Mouse (Mus musculus): ENCODE measurements around the gene Clk4.

Clk4 gene

DNA sequence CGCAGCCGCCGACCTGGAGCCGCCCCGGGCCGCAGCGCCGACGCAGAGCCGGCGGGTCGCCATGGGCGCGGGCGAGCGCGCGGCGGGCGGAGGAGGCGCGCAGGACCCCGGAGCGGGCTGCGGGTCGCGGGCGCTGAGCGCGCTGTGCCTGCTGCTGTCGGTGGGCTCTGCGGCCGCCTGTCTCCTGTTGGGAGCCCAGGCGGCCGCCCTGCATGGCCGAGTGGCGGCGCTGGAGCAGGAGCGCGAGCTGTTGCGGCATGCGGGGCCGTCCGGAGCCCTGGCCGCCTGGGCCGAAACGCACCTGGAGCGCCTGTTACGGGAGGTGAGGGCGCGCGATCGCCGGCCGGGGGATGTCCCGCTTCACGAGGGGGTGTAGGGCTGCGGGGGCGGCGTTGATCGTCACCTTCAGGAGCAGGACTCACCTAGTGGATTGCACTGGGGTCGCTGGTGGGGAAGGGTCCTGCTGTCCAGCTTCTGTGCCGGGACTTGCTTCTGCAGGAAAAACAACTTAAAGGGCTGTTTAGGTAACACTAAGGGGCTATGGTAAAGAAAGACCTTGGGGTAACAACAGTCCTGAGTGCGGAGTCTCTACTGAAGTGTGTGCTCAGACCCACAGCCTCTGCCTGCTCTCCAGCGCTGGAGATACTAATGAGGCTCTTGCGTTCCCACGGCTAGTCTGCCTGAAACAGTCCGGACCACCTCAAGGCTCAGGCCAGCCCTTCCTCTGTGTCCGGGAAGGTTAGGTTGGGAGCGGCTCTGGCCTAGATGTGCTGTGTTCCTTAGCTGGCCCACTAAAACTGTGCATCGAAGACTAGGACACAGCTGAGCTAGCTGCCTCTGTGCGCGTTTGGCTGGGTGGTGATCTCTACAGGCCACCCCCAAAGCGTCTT is 28.8 kb downstream of the Clk4 start:
- ChIA-PET POLR2A (interaction anchor here in 3 of 4 experiments (0.6 to 2.2 kb wide), 20 partner anchors 9 to 930 kb away, joined by 3 to 13 read pairs (median 5); partner anchors contain the start of genes 0610009B22Rik (in 2 of the 3), BC049762 (in 2 of the 3), Hnrnpab (in 1 of the 3) and Phykpl (in 1 of the 3)), CTCF (interaction anchor here (0.6 to 3.7 kb wide), 46 partner anchors 10 to 1015 kb away, joined by 3 to 51 read pairs (median 5); partner anchors contain the start of genes BC049762 (in 2 of the 4), Phykpl (in 2 of the 4), 0610009B22Rik (in 1 of the 4) and Grm6 (in 1 of the 4))

DNA sequence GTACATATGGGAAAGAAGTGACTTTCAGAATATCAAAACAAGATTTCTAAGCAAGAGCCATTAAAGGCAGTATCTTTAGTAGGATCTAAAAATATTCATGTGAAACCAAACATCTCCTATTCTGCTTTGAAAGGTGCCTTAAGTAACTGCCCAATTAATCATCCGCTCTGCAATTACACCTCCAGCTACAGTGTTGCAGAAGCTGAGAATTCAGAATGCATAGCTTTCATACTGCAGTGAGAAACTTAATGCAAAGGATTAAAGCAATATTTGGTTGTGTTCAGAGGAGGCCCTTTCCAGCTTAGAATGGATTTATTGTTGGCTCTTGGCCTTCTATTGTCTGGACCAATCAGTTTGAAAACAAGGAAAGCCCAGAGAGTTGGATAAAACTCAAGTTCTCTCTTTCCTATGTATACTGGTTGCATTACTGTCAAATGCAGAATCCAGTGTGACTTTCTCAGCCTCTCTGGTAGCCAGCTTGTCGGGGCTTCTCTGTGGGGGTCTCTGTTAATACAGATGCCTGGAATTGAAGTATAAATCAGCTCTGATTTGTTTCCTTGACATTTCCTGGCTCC is 32.5 kb downstream of the Clk4 start:
- POLR2A ChIA-PET, result no interaction called here
- CTCF ChIA-PET, result no interaction called here

DNA sequence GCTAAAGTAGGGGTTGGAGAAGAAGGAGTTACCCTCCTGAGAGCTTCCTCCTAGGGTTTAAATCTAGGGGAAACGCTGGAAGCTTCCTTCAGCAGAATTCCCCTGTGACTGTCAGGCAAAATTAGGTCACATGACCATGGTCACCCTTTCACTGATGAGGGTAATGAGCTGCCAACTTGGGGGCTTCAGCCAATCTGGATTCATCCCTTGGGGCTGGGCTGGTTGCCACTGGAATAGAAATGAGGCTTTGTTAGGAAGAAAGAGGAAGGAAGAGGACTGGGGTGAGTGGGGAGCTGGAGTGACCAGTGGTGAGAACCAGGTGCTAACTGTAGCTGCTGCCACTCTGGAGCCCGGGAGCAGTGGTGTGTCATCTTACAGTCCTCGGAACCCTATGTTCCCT is 34.2 kb downstream of the Clk4 start:
- CTCF ChIA-PET, result interaction anchor here in 2 of 4 experiments (0.5 to 0.7 kb wide), 2 partner anchors 244 to 538 kb away, joined by 3 read pairs; no protein-coding TSS in a partner anchor
- POLR2A ChIA-PET, result no interaction called here

DNA sequence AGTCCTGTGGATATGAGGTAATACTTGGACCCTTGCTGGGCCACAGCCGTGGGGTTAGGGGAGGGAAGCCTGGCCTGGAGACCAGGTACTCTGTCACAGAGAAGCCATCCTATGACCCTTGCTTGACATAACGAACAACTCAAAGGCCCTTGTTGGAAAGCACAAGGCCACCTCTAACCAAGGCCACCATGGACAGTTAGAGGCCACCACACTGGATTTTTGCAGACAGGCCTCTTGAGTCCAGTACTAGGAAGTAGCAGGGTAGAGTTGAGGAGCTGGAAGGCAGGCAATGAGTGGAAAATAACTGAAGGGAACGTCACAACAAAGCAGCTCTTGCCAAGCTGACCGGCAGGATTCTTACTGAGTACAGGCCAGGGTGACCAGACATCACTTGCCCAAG is 37.2 kb downstream of the Clk4 start:
- POLR2A ChIA-PET, result interaction anchor here in 1 of 4 experiments (1.5 kb wide), 1 partner anchor 228 kb away, joined by 3 read pairs; no protein-coding TSS in a partner anchor
- CTCF ChIA-PET, result no interaction called here

DNA sequence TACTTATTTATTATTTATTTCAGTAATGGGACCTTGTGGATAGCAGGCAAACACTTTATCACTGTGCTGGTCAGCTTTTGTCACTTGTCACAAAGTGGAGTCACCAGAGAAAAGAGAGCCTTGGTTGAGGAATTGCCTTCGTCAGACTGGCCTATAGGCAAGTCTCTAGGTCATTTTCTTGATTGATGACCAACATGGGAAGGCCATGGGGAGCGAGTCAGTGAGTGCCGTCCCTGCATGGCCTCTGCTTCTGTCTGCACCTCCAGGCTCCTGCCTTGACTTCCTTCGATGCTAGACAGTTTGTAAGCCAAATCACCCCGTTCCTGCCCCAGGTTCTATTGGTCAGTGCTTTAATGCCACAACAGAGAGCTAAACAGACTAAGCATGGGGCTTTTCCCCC is 40.9 kb downstream of the Clk4 start:
- ChIA-PET POLR2A (no interaction called here), CTCF (no interaction called here)

DNA sequence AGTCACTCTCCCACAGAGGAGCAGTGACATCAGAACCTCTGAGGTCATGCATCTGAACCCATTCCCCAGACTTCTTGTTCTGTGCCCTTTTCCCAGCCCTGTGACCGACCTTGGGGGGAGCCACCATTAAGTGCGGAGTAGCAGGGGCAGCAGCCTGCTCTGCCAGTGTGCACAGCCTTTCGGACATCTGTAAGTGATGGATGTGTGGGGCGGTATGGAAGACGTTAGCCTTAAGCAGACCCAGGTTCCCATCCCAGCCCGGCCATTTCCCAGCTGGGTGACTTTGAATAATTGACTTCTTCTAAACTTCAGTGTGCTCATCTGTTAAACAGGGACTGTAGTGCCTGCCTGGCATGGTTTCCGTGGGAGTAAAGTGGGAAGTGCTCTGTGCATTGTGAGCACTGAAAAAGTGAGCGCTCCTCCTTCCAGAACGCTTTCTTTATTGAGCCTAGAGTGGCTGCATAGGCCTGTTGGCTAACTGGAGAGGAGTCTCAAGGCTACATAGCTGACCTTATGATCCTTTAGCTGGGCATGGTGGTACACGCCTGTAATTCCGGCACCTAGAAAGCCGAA is 42.5 kb downstream of the Clk4 start:
- CTCF ChIA-PET, result no interaction called here
- POLR2A ChIA-PET, result no interaction called here

DNA sequence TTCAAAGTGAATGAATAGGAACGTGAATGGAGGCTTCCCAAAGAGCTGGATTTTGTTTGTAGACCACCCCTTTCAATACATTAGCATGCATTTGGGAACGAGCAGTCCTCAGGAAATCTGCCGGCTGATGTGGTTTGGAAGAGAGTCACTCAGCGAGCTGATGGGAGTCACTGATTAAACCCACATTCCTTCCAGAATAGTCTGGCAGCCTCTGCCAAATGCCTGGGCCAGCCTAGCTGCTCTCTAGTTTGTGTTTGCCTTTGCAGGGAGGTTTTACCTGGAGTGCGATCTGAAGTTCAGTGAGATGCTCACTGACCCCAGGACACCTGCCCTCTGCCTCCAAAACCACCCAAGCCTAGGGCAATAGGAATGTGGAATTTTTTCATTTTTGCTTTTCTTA is 46.8 kb downstream of the Clk4 start:
- CTCF ChIA-PET, result interaction anchor here in 3 of 4 experiments (0.6 to 1.5 kb wide), 3 partner anchors 18 to 543 kb away, joined by 3 to 15 read pairs (median 5); partner anchors contain the start of gene Col23a1 (in 1 of the 3)
- POLR2A ChIA-PET, result interaction anchor here in 2 of 4 experiments (0.6 kb wide), 2 partner anchors 85 to 208 kb away, joined by 3 to 5 read pairs; no protein-coding TSS in a partner anchor

DNA sequence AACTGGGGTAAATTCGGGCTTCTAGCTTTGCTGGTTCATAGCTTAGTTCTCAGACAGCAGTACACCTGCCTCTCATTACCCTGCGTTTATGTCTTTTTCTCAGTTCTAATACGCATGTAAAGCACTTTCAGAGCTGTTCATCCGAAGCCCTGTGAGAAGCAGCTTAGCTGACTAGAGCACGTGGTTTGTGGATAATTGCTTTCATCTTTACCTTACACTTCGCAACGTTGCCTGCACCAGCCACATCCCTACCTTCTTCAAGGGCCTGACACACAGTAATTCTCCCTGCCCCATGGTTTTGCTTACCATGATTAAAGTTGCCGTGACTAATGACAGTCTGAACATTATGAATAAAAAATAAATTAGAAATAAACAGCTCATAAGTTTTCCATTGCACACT is 50.3 kb downstream of the Clk4 start:
- POLR2A ChIA-PET, result interaction anchor here in 1 of 4 experiments (0.7 kb wide), 1 partner anchor 20 kb away, joined by 3 read pairs; no protein-coding TSS in a partner anchor
- CTCF ChIA-PET, result no interaction called here

DNA sequence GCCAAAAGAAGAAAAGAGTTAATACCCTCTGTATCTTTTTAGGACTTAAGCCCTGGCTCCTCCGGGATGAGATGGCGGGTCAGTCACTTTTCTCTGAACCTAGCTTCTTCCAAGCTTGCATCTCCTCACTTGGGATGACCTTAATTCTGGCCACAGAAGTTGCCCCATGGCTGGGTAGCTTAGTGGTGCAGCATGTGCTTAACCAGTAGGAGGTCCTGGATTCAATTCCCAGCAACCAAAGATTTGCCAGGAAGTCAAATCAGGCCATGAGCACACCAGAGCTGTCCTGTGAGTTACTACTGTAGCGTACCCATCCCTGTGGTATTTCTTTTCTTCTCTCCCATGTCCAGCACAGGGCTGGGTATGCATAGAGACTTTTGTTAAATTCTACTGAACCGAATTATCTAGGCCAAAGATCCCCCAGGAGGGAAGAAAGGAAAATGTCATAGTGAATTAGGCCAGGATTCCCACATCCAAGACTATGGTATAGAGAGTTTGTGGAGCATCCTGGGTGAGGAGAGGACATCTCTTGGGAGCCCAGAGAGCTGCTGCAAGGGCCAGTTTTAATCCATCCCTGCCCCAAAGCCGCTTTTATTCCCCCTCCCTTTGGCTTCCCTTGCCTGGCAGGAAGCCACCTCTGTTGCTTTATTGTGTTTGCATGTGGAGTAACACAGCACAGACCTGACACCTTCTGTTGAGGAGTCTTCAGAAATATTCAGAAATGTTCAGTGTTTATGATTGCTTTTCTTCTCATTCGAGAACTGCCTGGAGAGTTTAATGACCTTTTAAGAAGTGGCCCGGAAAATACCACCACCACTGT is 54.7 kb downstream of the Clk4 start:
- ChIA-PET CTCF (interaction anchor here in 3 of 4 experiments (0.5 to 0.7 kb wide), 3 partner anchors 27 to 750 kb away, joined by 3 to 7 read pairs (median 4); no protein-coding TSS in a partner anchor), POLR2A (interaction anchor here in 2 of 4 experiments (0.7 to 1.7 kb wide), 2 partner anchors 10 to 186 kb away, joined by 3 read pairs; no protein-coding TSS in a partner anchor)

DNA sequence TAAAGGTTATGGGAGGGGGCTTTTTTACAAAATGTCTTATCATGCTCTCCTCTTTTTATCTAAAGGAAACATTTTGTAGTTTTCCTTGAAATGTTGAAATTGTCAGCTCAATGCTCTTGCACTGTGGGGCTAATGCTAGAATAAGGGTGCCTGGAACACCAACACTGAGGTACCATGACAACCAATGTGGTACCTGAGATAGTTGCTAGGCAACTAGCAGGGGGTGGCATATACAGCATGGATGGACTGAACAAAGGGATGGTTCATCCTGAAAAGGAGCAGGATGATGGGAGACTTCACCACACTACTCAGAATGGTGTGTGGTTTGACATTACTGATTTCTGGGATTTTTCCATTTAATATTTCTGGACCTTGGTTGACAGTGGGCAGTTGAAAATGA is 59.1 kb downstream of the Clk4 start:
- POLR2A ChIA-PET, result no interaction called here
- CTCF ChIA-PET, result no interaction called here

DNA sequence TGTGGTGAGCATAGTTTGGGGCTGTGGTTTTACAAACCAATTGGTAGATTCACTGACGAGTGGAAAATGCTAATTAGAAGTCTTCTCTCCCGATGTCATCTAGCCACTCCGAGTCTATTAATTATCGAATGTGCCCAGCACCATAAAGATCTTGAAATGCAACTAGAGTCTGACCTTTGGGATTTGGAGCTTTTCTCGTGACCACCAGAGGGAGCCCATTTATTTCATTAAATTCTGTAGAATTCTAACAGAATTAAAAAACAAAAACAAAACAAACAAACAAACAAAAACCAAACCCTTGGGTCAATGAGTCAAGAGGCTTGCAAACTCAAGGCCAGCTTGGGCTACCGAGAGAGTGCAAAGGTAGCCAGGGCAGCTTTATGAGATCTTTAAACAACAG is 65.4 kb downstream of the Clk4 start:
- ChIA-PET POLR2A (no interaction called here), CTCF (interaction anchor here (0.6 to 2.1 kb wide), 21 partner anchors 9 to 1843 kb away, joined by 3 to 10 read pairs (median 4); partner anchors contain the start of gene Col23a1 (in 1 of the 4))

DNA sequence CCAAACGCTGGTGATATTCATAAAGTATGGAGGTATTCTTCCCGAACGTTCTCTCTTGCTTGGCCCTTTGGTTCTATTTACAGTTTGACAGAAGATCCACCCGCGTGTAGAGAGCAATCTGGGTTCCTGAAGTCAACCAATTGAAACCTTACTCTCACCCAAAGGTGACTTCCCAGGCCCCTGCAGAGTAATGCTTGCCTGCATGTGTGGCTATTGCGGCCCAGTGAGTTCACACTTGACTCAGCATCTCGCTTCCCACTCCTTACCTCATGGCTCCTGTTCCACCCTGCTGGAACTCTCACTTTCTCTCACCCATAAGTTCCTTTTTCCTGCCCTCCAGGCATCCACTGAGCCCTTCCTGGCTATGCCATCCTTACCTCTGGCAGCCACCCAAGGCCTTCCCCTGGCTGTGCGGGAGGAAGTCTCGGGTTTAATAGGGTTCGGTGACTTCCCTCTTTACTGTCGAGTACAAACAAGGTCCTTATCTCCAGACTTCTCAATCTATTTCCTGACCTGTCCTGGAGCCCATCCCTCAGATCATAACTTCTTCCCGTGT is 66.9 kb downstream of the Clk4 start:
- ChIA-PET POLR2A (no interaction called here), CTCF (no interaction called here)

DNA sequence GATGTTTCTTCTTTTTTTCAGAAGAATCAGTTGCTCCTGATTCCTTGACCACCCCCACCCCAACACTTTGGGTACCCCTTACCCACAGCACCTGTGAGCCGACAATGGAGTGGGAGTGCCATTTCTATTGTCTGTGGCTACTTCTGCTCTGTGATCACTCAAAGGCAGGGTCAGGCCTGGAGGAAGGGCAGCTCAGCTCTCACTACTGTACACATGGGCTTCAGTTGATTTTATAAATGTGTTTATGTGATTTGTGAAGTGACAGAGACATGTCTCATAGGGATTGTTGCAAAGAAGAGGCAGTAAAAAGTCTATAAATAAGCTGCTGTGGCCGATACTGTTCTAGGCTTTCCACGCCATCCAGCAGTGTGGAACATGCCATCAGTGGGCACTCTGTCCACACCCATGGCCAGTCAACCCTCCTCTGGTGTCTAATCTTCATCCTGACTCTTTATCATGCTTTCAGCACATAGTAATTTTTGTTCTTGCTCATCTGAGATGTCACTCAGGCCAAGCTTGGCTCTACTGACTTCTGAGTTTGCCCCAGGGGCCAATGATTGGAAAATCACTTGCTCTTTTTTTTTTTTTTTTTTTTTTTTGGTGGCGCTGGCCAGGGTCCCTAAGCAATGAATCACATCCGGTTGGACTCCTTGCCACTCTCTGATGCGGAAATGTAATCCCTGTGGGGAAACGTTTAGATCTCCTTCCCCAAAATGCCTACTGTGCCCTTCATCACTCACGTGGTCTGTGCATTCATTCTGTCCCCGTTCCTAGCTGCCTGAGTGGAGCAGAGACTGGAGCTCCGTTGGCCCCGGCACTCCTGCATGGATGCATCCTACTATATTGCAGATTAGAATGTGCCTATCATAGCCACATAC is 68.5 kb downstream of the Clk4 start:
- CTCF ChIA-PET, result interaction anchor here in 1 of 4 experiments (1.1 kb wide), 1 partner anchor 200 kb away, joined by 3 read pairs; no protein-coding TSS in a partner anchor

More for the DNA sequence above, 68.5 kb downstream of the Clk4 start:
- POLR2A ChIA-PET, result no interaction called here

Measured in embryonic stem cell, embryonic (primary cell).